Mouse (Mus musculus): Measurements from ENCODE around the gene Slc25a11. TPM values are rescaled to one million over a fixed set of nuclear protein-coding genes. Genes with fewer than 3 reads are reported as not detected.

Gene Slc25a11
- polyA plus RNA-seq, 1 experiment from 2014 or later, result 159 TPM

- no peaks in the 10 kb centered on the region for H3K9me3 ChIP-seq
- no peak overlapping the region for H3K27ac ChIP-seq
- no peak overlapping the region for H3K4me3 ChIP-seq
- H3K9ac ChIP-seq, result no peak overlapping the region
- H3K4me1 ChIP-seq, result peaks cover 16% of the 10 kb centered on the region
- H3K27me3 ChIP-seq, result no peaks in the 10 kb centered on the region
- ATAC-seq (ENCODE audit: insufficient number of reproducible peaks, insufficient read depth, low FRiP score, low TSS enrichment), result no peak
- 93% methylated on average over 9 of the region's 9 CpGs for WGBS
- H3K36me3 ChIP-seq, result peaks cover 61% of the 10 kb centered on the region
- H3K4me2 ChIP-seq (replicated peaks), result no peak overlapping the region
Measured at GRCm38 (mm10) chr11:70664741-70665140, 17.5 kb upstream of the Slc25a11 start.

DNA sequence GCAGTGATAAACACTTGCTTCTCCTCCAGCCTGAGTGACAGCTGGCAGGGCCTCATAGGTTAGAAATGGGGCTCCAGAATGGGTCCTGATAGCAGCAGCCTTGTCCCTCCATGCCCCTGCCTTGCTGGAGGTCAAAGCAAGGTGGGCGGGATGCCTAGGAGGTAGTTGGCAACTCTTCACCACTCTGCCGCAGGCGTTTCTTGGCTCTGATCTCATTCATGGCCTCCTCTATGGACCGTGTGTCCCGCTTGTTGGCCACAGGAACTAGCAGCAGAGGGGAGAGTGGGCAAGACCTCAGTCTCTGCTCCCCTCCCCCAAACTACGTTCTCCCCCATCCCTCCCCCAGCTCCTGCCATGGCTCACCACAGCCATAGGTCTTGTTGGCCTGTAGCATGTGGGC lies 16.7 kb upstream of the Slc25a11 start:
- WGBS, result 94% methylated on average over 6 of the region's 6 CpGs
- Histone ChIP-seq H3K4me1 (peaks cover 18% of the 10 kb centered on the region), H3K27me3 (no peaks in the 10 kb centered on the region), H3K9ac (no peak overlapping the region), H3K27ac (no peak overlapping the region), H3K9me3 (no peaks in the 10 kb centered on the region), H3K4me3 (no peak overlapping the region), H3K4me2 (replicated peaks) (no peak overlapping the region), H3K36me3 (peaks cover 61% of the 10 kb centered on the region)
- ATAC-seq (ENCODE audit: insufficient number of reproducible peaks, insufficient read depth, low FRiP score, low TSS enrichment), result no peak

- Histone ChIP-seq H3K4me2 (replicated peaks) (no peak overlapping the region), H3K4me1 (peaks cover 24% of the 10 kb centered on the region), H3K4me3 (no peak overlapping the region), H3K9me3 (no peaks in the 10 kb centered on the region), H3K27me3 (no peaks in the 10 kb centered on the region), H3K27ac (no peak overlapping the region), H3K9ac (no peak overlapping the region), H3K36me3 (peaks cover 61% of the 10 kb centered on the region)
- ATAC-seq (ENCODE audit: insufficient number of reproducible peaks, insufficient read depth, low FRiP score, low TSS enrichment), result no peak
- WGBS, result 93% methylated on average over 8 of the region's 8 CpGs
Measured at GRCm38 (mm10) chr11:70663101-70663500, 15.8 kb upstream of the Slc25a11 start.

DNA sequence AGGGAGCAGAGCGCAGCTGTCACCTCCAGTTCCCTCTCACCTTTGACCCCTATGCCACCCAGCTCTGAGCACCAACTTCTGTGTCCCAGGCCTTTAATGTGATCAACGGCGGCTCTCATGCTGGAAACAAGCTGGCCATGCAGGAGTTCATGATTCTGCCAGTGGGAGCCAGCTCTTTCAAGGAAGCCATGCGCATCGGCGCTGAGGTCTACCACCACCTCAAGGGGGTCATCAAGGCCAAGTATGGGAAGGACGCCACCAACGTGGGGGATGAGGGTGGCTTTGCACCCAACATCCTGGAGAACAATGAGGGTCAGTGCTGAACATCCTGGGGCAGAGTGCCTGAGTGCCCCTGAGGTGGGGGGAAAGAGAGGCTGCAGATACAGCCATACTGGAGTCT lies 13.3 kb upstream of the Slc25a11 start:
- Histone ChIP-seq H3K4me1 (peaks cover 33% of the 10 kb centered on the region), H3K36me3 (peaks cover 51% of the 10 kb centered on the region), H3K9me3 (no peaks in the 10 kb centered on the region), H3K4me2 (replicated peaks) (no peak overlapping the region), H3K27me3 (no peaks in the 10 kb centered on the region), H3K4me3 (no peak overlapping the region), H3K9ac (no peak overlapping the region), H3K27ac (no peak overlapping the region)
- no peak for ATAC-seq (ENCODE audit: insufficient number of reproducible peaks, insufficient read depth, low FRiP score, low TSS enrichment)
- 83% methylated on average over 8 of the region's 8 CpGs for WGBS

- 69% methylated on average over 8 of the region's 8 CpGs for WGBS
- H3K9ac ChIP-seq, result no peak overlapping the region
- H3K4me2 ChIP-seq (replicated peaks), result no peak overlapping the region
- no peak overlapping the region for H3K27ac ChIP-seq
- no peak for ATAC-seq (ENCODE audit: insufficient number of reproducible peaks, insufficient read depth, low FRiP score, low TSS enrichment)
- H3K27me3 ChIP-seq, result no peaks in the 10 kb centered on the region
- H3K4me1 ChIP-seq, result peaks cover 35% of the 10 kb centered on the region
- peaks cover 36% of the 10 kb centered on the region for H3K36me3 ChIP-seq
- no peaks in the 10 kb centered on the region for H3K9me3 ChIP-seq
- no peak overlapping the region for H3K4me3 ChIP-seq
Measured at GRCm38 (mm10) chr11:70658942-70659341, 11.7 kb upstream of the Slc25a11 start.

DNA sequence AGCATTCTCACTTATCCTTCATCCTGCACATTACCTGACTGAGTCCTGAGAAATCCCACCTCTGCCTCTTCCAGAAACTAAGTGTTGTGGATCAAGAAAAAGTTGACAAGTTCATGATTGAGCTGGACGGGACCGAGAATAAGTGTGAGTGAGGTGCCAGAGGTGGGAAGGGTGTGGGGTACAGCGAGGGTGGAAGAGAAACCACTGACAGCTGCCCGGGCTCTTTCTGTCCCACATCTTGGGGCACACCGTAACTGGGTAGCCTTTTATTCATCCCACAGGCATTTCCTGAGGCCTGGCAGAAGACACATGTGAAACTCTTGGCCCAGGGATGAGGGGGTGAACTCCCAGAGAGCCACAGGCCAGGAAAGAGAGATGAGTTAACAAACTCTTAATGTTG lies 11.2 kb upstream of the Slc25a11 start:
- Histone ChIP-seq H3K4me1 (peaks cover 35% of the 10 kb centered on the region), H3K9ac (no peak overlapping the region), H3K4me2 (replicated peaks) (no peak overlapping the region), H3K27me3 (no peaks in the 10 kb centered on the region), H3K27ac (no peak overlapping the region), H3K4me3 (no peak overlapping the region), H3K9me3 (no peaks in the 10 kb centered on the region), H3K36me3 (peaks cover 32% of the 10 kb centered on the region)
- no peak for ATAC-seq (ENCODE audit: insufficient number of reproducible peaks, insufficient read depth, low FRiP score, low TSS enrichment)
- 78% methylated on average over 5 of the region's 5 CpGs for WGBS

DNA sequence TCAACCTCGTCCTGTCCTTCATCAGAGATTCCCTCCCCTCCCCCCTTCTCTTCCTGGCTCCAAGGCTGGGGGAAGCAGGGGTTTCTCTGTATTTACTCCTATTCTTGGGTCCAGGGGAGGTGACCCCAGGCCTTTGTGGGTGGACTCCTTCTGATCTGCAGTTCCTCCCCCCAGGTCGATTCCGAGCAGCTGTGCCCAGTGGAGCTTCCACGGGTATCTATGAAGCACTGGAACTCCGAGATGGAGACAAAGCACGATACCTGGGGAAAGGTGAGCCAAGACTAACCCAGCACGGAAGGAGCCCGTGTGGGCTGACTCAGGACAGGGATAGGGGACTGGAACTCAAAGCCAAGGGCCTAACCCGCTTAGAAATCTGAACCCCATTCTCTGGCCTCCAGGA lies 10.7 kb upstream of the Slc25a11 start:
- no peak for ATAC-seq (ENCODE audit: insufficient number of reproducible peaks, insufficient read depth, low FRiP score, low TSS enrichment)
- Histone ChIP-seq H3K9ac (peak overlapping the region; percentile 11; the same call in 1 of the 2 replicates), H3K27me3 (no peaks in the 10 kb centered on the region), H3K4me1 (peaks cover 35% of the 10 kb centered on the region), H3K4me2 (replicated peaks) (no peak overlapping the region), H3K36me3 (peaks cover 27% of the 10 kb centered on the region), H3K27ac (peak overlapping the region; percentile 99; the same call in 1 of the 2 replicates), H3K9me3 (no peaks in the 10 kb centered on the region), H3K4me3 (no peak overlapping the region)
- 47% methylated on average over 9 of the region's 9 CpGs for WGBS

DNA sequence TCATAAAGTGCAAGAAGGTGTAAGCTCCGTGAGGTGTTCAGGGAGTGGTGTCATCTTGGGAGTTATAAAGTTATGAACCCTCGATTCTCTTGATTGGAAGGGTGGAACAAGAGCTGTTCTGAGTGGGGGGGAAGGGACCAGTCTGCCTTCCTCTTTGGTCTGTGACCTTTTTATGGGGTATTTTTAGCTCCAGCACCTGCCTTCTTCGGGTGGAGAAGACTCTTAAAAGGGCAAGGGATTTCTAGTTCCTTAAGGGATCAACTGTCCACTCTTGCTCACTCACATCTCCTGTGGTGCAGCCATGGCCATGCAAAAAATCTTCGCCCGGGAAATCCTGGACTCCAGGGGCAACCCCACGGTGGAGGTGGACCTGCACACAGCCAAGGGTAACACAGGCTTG lies 10.3 kb upstream of the Slc25a11 start:
- Histone ChIP-seq H3K4me3 (no peak overlapping the region), H3K9ac (no peak overlapping the region), H3K4me2 (replicated peaks) (0 out of 2 replicates have a peak overlapping the region, but pooled peaks have one; percentile 9), H3K4me1 (peaks cover 39% of the 10 kb centered on the region), H3K9me3 (no peaks in the 10 kb centered on the region), H3K27ac (peak overlapping the region; percentile 99), H3K36me3 (peaks cover 27% of the 10 kb centered on the region), H3K27me3 (no peaks in the 10 kb centered on the region)
- 46% methylated on average over 6 of the region's 6 CpGs for WGBS
- no peak for ATAC-seq (ENCODE audit: insufficient number of reproducible peaks, insufficient read depth, low FRiP score, low TSS enrichment)

DNA sequence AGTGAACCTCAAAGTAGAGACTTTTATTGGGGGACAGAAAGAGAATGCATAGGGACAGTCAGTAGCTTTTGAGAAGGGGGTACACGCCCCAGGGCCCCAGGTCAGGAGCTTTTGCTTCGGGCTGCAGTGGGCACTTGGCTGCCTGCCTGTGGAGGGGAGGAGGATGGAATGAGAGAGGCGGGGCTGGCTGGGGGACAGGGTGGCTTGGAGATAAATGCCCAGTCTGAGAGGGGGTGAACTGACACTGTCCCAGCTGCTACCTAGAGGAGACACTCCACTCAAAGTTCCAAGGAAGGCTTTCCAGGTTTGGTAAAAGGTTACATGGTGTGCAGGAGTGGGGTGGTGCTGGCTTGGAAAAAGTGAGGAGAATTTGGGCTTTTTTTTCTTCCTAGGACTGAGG lies 9.7 kb upstream of the Slc25a11 start, which contains the start of gene Eno3:
TSS of gene Eno3 (plus strand) at position 239 of the 400 bp plus-strand sequence.
- ATAC-seq (ENCODE audit: insufficient number of reproducible peaks, insufficient read depth, low FRiP score, low TSS enrichment), result no peak
- Histone ChIP-seq H3K9ac (peak within 1 kb of the TSS; percentile 98), H3K9me3 (no peaks in the 10 kb centered on the region), H3K27ac (peak within 1 kb of the TSS; percentile 99), H3K4me3 (peak within 1 kb of the TSS; percentile 99), H3K27me3 (no peaks in the 10 kb centered on the region), H3K4me2 (replicated peaks) (peak within 1 kb of the TSS; percentile 97), H3K36me3 (peaks cover 25% of the 10 kb centered on the region), H3K4me1 (peaks cover 45% of the 10 kb centered on the region)
- WGBS, result 14% methylated on average over 3 of the region's 3 CpGs

- Histone ChIP-seq H3K27ac (peak overlapping the region; percentile 99), H3K9ac (peak overlapping the region; percentile 98), H3K27me3 (no peaks in the 10 kb centered on the region), H3K9me3 (no peaks in the 10 kb centered on the region), H3K4me3 (peak overlapping the region; percentile 99), H3K4me1 (peaks cover 47% of the 10 kb centered on the region), H3K36me3 (peaks cover 26% of the 10 kb centered on the region), H3K4me2 (replicated peaks) (peak overlapping the region; percentile 97)
- WGBS, result 2% methylated on average over 16 of the region's 16 CpGs
- 0 out of 2 replicates have a peak, but pooled peaks have one; percentile 29 for ATAC-seq (ENCODE audit: insufficient number of reproducible peaks, insufficient read depth, low FRiP score, low TSS enrichment)
Measured at GRCm38 (mm10) chr11:70656456-70656927, 9.2 kb upstream of the Slc25a11 start.

DNA sequence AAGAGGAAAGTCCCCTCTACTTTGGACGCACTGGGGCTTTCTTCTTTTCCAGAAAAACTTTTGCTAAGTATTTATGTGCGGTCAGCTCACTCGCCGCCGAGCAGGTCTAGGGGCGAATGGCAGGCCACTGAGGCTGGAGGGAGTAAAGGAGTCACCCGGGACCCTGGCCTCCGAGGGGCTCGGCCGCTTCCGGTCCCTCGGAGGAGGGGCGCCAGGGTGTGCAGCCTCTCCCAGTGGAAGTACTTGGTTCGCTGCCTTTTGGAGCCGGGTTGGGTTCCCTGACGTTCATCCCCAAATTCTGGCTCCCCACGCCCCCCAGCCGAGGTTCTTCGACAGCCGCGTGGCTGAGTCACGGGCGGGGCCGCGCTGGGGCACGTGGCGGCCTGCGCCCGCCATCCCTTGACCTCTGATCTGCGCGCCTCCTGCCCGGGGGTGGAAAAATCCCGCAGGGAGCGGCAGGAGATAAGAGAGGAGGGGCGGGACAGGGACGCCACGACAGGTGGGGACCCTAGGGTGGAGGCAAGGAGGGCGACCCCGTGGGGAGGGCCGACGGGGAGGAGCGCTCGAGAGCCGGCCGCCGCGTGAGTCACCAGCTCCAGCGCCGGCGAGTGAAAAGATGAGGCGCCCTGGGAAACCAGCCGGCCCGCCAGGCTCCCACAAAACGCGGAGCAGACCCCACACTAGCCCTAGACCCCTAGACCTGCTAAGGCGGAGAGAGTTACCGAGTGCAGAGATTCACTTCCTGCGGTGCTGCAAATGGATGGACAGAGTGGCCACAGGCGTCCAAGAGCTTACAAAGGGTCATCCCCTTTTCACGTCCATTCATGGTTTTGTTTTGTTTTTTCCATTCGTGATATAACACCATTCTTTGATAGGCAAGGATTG lies 8.5 kb upstream of the Slc25a11 start:
- Histone ChIP-seq H3K4me1 (peaks cover 47% of the 10 kb centered on the region), H3K4me3 (peak overlapping the region; percentile 99), H3K27ac (peak overlapping the region; percentile 99), H3K36me3 (peaks cover 28% of the 10 kb centered on the region), H3K27me3 (no peaks in the 10 kb centered on the region), H3K4me2 (replicated peaks) (peak overlapping the region; percentile 97), H3K9ac (peak overlapping the region; percentile 98), H3K9me3 (no peaks in the 10 kb centered on the region)
- 1% methylated on average over 61 of the region's 61 CpGs for WGBS
- ATAC-seq (ENCODE audit: insufficient number of reproducible peaks, insufficient read depth, low FRiP score, low TSS enrichment), result no peak

Data from embryonic facial prominence, embryonic 12.5 days (tissue).